Mouse (Mus musculus) lung, postnatal 0 days (tissue): ENCODE results near the gene Sccpdh.

Experiments
- CTCF ChIP-seq: IDR thresholded peaks from 2 replicates; pipeline ENCODE4 v1.5.1; 2016; ENCODE audit warnings: antibody characterized with exemption, mild to moderate bottlenecking
- EP300 ChIP-seq: IDR thresholded peaks from 2 replicates; pipeline ENCODE4 v1.6.1; 2016; ENCODE audit warnings: antibody characterized with exemption, mild to moderate bottlenecking, control low read depth

DNA sequence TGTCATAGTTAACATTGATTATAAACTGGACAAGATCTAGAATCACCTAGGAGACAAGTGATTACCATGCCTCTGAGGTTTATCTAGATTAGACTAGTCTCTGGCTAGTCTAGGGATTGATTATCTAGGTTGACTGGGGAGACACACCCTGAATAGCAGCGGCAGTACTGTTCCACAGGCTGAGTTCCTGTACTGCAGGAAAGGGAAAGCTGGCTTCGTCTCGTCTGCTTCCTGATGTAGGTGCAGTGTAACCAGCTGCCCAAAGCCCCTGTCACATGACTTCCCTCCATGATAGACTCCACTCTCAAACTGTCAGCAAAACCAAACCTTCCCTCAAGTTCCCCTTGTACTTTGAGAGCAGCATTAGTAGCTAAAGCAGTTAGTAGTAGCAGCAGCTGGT lies 36.1 kb downstream of the Sccpdh start:
- TF ChIP-seq CTCF: no peak
- no peak for TF ChIP-seq EP300
